Mouse (Mus musculus): Measurements from ENCODE around the gene Tbc1d2. TPM values are rescaled to one million over a fixed set of nuclear protein-coding genes. Genes with fewer than 3 reads are reported as not detected.
A peak's percentile ranks its signal among the peaks of the same experiment; 100 is the strongest.
"Not testable (repeated sequence)": the region's sequence is repeated elsewhere in the genome, so short reads cannot be mapped to it uniquely, and the experiment has no call there.

The Tbc1d2 gene
- polyA plus RNA-seq, 1 experiment from 2014 or later: 1.3 TPM

GRCm38 (mm10) chr4:46601258-46601843 lies 48.7 kb downstream of the Tbc1d2 start:
- Histone ChIP-seq H3K36me3 (ENCODE audit: control insufficient read depth, insufficient read depth, low read length) (no peaks in the 10 kb centered on the region), H3K4me3 (ENCODE audit: low read length) (peak overlapping the region; percentile 75), H3K27ac (ENCODE audit: low read depth, low read length) (peak overlapping the region; percentile 60; the same call in 1 of the 2 replicates), H3K4me1 (ENCODE audit: control insufficient read depth, insufficient read depth, low read depth, low read length) (peaks cover 3% of the 10 kb centered on the region), H3K27me3 (replicated peaks; ENCODE audit: control insufficient read depth, insufficient read depth, low read length) (peaks cover 7% of the 10 kb centered on the region), H3K9ac (ENCODE audit: low read depth, low read length) (peak overlapping the region; percentile 87), H3K4me2 (ENCODE audit: low read length) (peak overlapping the region; percentile 93), H3K9me3 (ENCODE audit: control insufficient read depth, low read length) (no peaks in the 10 kb centered on the region)
- WGBS: 0% methylated on average over 39 of the region's 52 CpGs
- peak; percentile 54 for ATAC-seq

GRCm38 (mm10) chr4:46600473-46601257 lies 49.3 kb downstream of the Tbc1d2 start:
- Histone ChIP-seq H3K9ac (ENCODE audit: low read depth, low read length) (peak overlapping the region; percentile 87), H3K27ac (ENCODE audit: low read depth, low read length) (peak overlapping the region; percentile 12; the same call in 1 of the 2 replicates), H3K4me2 (ENCODE audit: low read length) (peak overlapping the region; percentile 93), H3K4me1 (ENCODE audit: control insufficient read depth, insufficient read depth, low read depth, low read length) (peaks cover 3% of the 10 kb centered on the region), H3K9me3 (ENCODE audit: control insufficient read depth, low read length) (no peaks in the 10 kb centered on the region), H3K4me3 (ENCODE audit: low read length) (peak overlapping the region; percentile 75), H3K27me3 (replicated peaks; ENCODE audit: control insufficient read depth, insufficient read depth, low read length) (peaks cover 7% of the 10 kb centered on the region), H3K36me3 (ENCODE audit: control insufficient read depth, insufficient read depth, low read length) (no peaks in the 10 kb centered on the region)
- no peak; the same call in 1 of the 2 replicates for ATAC-seq
- 41% methylated on average over 20 of the region's 20 CpGs for WGBS

- not testable (repeated sequence) for H3K9me3 ChIP-seq (ENCODE audit: control insufficient read depth, low read length); H3K4me1 ChIP-seq (ENCODE audit: control insufficient read depth, insufficient read depth, low read depth, low read length); H3K27me3 ChIP-seq (replicated peaks; ENCODE audit: control insufficient read depth, insufficient read depth, low read length); H3K9ac ChIP-seq (ENCODE audit: low read depth, low read length); H3K27ac ChIP-seq (ENCODE audit: low read depth, low read length); H3K4me3 ChIP-seq (ENCODE audit: low read length); H3K36me3 ChIP-seq (ENCODE audit: control insufficient read depth, insufficient read depth, low read length); ATAC-seq; H3K4me2 ChIP-seq (ENCODE audit: low read length)
- WGBS: 89% methylated on average over 11 of the region's 12 CpGs
Measured at GRCm38 (mm10) chr4:46599609-46600008, 50.4 kb downstream of the Tbc1d2 start.

- Histone ChIP-seq H3K27me3 (replicated peaks; ENCODE audit: control insufficient read depth, insufficient read depth, low read length) (peaks cover 7% of the 10 kb centered on the region), H3K4me3 (ENCODE audit: low read length) (no peak overlapping the region), H3K9ac (ENCODE audit: low read depth, low read length) (no peak overlapping the region), H3K4me2 (ENCODE audit: low read length) (no peak overlapping the region), H3K27ac (ENCODE audit: low read depth, low read length) (no peak overlapping the region), H3K4me1 (ENCODE audit: control insufficient read depth, insufficient read depth, low read depth, low read length) (peaks cover 3% of the 10 kb centered on the region), H3K9me3 (ENCODE audit: control insufficient read depth, low read length) (no peaks in the 10 kb centered on the region), H3K36me3 (ENCODE audit: control insufficient read depth, insufficient read depth, low read length) (no peaks in the 10 kb centered on the region)
- WGBS: 74% methylated on average over 6 of the region's 6 CpGs
- ATAC-seq: no peak
Measured at GRCm38 (mm10) chr4:46598981-46599380, 51.0 kb downstream of the Tbc1d2 start.

- no peak overlapping the region for H3K27ac ChIP-seq (ENCODE audit: low read depth, low read length)
- peaks cover 3% of the 10 kb centered on the region for H3K4me1 ChIP-seq (ENCODE audit: control insufficient read depth, insufficient read depth, low read depth, low read length)
- peaks cover 4% of the 10 kb centered on the region for H3K27me3 ChIP-seq (replicated peaks; ENCODE audit: control insufficient read depth, insufficient read depth, low read length)
- no peak overlapping the region for H3K4me3 ChIP-seq (ENCODE audit: low read length)
- no peaks in the 10 kb centered on the region for H3K9me3 ChIP-seq (ENCODE audit: control insufficient read depth, low read length)
- no peak overlapping the region for H3K9ac ChIP-seq (ENCODE audit: low read depth, low read length)
- H3K36me3 ChIP-seq (ENCODE audit: control insufficient read depth, insufficient read depth, low read length): no peaks in the 10 kb centered on the region
- H3K4me2 ChIP-seq (ENCODE audit: low read length): no peak overlapping the region
- WGBS: 77% methylated on average over 10 of the region's 10 CpGs
- ATAC-seq: no peak
Measured at GRCm38 (mm10) chr4:46598111-46598510, 51.9 kb downstream of the Tbc1d2 start.

- Histone ChIP-seq H3K36me3 (ENCODE audit: control insufficient read depth, insufficient read depth, low read length) (no peaks in the 10 kb centered on the region), H3K27me3 (replicated peaks; ENCODE audit: control insufficient read depth, insufficient read depth, low read length) (peaks cover 4% of the 10 kb centered on the region), H3K4me1 (ENCODE audit: control insufficient read depth, insufficient read depth, low read depth, low read length) (peaks cover 3% of the 10 kb centered on the region), H3K4me2 (ENCODE audit: low read length) (no peak overlapping the region), H3K4me3 (ENCODE audit: low read length) (no peak overlapping the region), H3K9me3 (ENCODE audit: control insufficient read depth, low read length) (no peaks in the 10 kb centered on the region), H3K9ac (ENCODE audit: low read depth, low read length) (no peak overlapping the region), H3K27ac (ENCODE audit: low read depth, low read length) (no peak overlapping the region)
- 77% methylated on average over 11 of the region's 11 CpGs for WGBS
- no peak for ATAC-seq
Measured at GRCm38 (mm10) chr4:46597286-46597961, 52.6 kb downstream of the Tbc1d2 start.

- no peaks in the 10 kb centered on the region for H3K36me3 ChIP-seq (ENCODE audit: control insufficient read depth, insufficient read depth, low read length)
- H3K27me3 ChIP-seq (replicated peaks; ENCODE audit: control insufficient read depth, insufficient read depth, low read length): peaks cover 4% of the 10 kb centered on the region
- H3K27ac ChIP-seq (ENCODE audit: low read depth, low read length): no peak overlapping the region
- H3K4me1 ChIP-seq (ENCODE audit: control insufficient read depth, insufficient read depth, low read depth, low read length): peaks cover 3% of the 10 kb centered on the region
- H3K4me2 ChIP-seq (ENCODE audit: low read length): no peak overlapping the region
- H3K9me3 ChIP-seq (ENCODE audit: control insufficient read depth, low read length): no peaks in the 10 kb centered on the region
- no peak overlapping the region for H3K4me3 ChIP-seq (ENCODE audit: low read length)
- no peak for ATAC-seq
- H3K9ac ChIP-seq (ENCODE audit: low read depth, low read length): no peak overlapping the region
- WGBS: 75% methylated on average over 6 of the region's 6 CpGs
Measured at GRCm38 (mm10) chr4:46596398-46596797, 53.6 kb downstream of the Tbc1d2 start.

- Histone ChIP-seq H3K9ac (ENCODE audit: low read depth, low read length) (no peak overlapping the region), H3K4me3 (ENCODE audit: low read length) (no peak overlapping the region), H3K27ac (ENCODE audit: low read depth, low read length) (no peak overlapping the region), H3K36me3 (ENCODE audit: control insufficient read depth, insufficient read depth, low read length) (no peaks in the 10 kb centered on the region), H3K9me3 (ENCODE audit: control insufficient read depth, low read length) (no peaks in the 10 kb centered on the region), H3K4me2 (ENCODE audit: low read length) (no peak overlapping the region), H3K27me3 (replicated peaks; ENCODE audit: control insufficient read depth, insufficient read depth, low read length) (no peaks in the 10 kb centered on the region), H3K4me1 (ENCODE audit: control insufficient read depth, insufficient read depth, low read depth, low read length) (no peaks in the 10 kb centered on the region; the same call in 1 of the 2 replicates)
- WGBS: 94% methylated on average over 5 of the region's 5 CpGs
- ATAC-seq: no peak
Measured at GRCm38 (mm10) chr4:46594131-46594530, 55.9 kb downstream of the Tbc1d2 start.

- H3K4me3 ChIP-seq (ENCODE audit: low read length): no peak overlapping the region
- no peaks in the 10 kb centered on the region for H3K27me3 ChIP-seq (replicated peaks; ENCODE audit: control insufficient read depth, insufficient read depth, low read length)
- no peak for ATAC-seq
- no peaks in the 10 kb centered on the region for H3K36me3 ChIP-seq (ENCODE audit: control insufficient read depth, insufficient read depth, low read length)
- H3K4me1 ChIP-seq (ENCODE audit: control insufficient read depth, insufficient read depth, low read depth, low read length): no peaks in the 10 kb centered on the region
- H3K9ac ChIP-seq (ENCODE audit: low read depth, low read length): no peak overlapping the region
- WGBS: 41% methylated on average over 5 of the region's 6 CpGs
- no peak overlapping the region for H3K27ac ChIP-seq (ENCODE audit: low read depth, low read length)
- no peak overlapping the region for H3K4me2 ChIP-seq (ENCODE audit: low read length)
- H3K9me3 ChIP-seq (ENCODE audit: control insufficient read depth, low read length): no peaks in the 10 kb centered on the region
Measured at GRCm38 (mm10) chr4:46593472-46593871, 56.5 kb downstream of the Tbc1d2 start.
